Mouse (Mus musculus) bone marrow, adult 2 months (tissue): ENCODE measurements at regions not wholly inside any gene's neighbourhood (a gene's known extent, or its start where the extent isn't known, plus 50 kb on each side); places are given as distances from the start of the nearest gene placed in this dataset.
"Not testable (repeated sequence)": the region's sequence is repeated elsewhere in the genome, so short reads cannot be mapped to it uniquely, and the experiment has no call there.

ENCODE experiments used
- H3K27ac ChIP-seq: fragments of 200-500 bp; 2 replicates; pipeline ENCODE4 v1.5.1; 2012; ENCODE audit warnings: low read depth, mild to moderate bottlenecking, control low read depth, inconsistent platforms, low read length; ENCODE audit not compliant: control insufficient read depth, poor library complexity, insufficient read depth
- H3K4me1 ChIP-seq: fragments of 200-500 bp; 2 replicates; pipeline ENCODE4 v1.6.1; 2011; ENCODE audit warnings: low read length; ENCODE audit not compliant: control insufficient read depth, insufficient read depth
- H3K4me3 ChIP-seq: fragments of 200-500 bp; replicated peaks from 2 replicates; pipeline ENCODE3; 2011; ENCODE audit warnings: mild to moderate bottlenecking, low read depth, low read length, control low read depth; ENCODE audit not compliant: control insufficient read depth
- CTCF ChIP-seq: fragments of 200-500 bp; IDR thresholded peaks from 2 replicates; pipeline ENCODE4 v1.5.1; 2011; ENCODE audit warnings: low read length, control low read depth; ENCODE audit not compliant: control insufficient read depth, insufficient read depth
- POLR2A ChIP-seq: fragments of 200-500 bp; IDR thresholded peaks from 2 replicates; pipeline ENCODE4 v1.6.1; 2011; ENCODE audit warnings: low read depth, mild to moderate bottlenecking, control low read depth, low read length, borderline replicate concordance; ENCODE audit not compliant: control insufficient read depth
- WGBS: fragments of 180-500 bp; shearing (Covaris S2); methylation state at CpG from one replicate; pipeline ENCODE4 v1.1.7; 2018; 5-methylcytosine and 5-hydroxymethylcytosine counted together

- Histone ChIP-seq H3K4me3 (no peak overlapping the region), H3K27ac (no peak overlapping the region), H3K4me1 (no peaks in the 10 kb centered on the region)
- WGBS: 78% methylated on average over 7 of the region's 7 CpGs
- TF ChIP-seq POLR2A (no peak), CTCF (no peak)
Measured at GRCm38 (mm10) chr2:117455740-117456455, 113.1 kb upstream of the Rasgrp1 start.

- no peak overlapping the region for H3K4me3 ChIP-seq
- TF ChIP-seq CTCF (no peak), POLR2A (no peak)
- H3K27ac ChIP-seq: no peak overlapping the region
- WGBS: 87% methylated on average over 13 of the region's 13 CpGs
- H3K4me1 ChIP-seq: no peaks in the 10 kb centered on the region
Measured at GRCm38 (mm10) chr2:117456456-117457020, 113.7 kb upstream of the Rasgrp1 start.

GRCm38 (mm10) chr2:117461541-117462290 is 118.9 kb upstream of the Rasgrp1 start:
- Histone ChIP-seq H3K4me3 (no peak overlapping the region), H3K4me1 (no peaks in the 10 kb centered on the region), H3K27ac (no peak overlapping the region)
- WGBS: 24% methylated on average over 4 of the region's 4 CpGs
- TF ChIP-seq POLR2A (no peak), CTCF (no peak)

- no peak overlapping the region for H3K4me3 ChIP-seq
- TF ChIP-seq CTCF (no peak), POLR2A (no peak)
- no peak overlapping the region for H3K27ac ChIP-seq
- no peaks in the 10 kb centered on the region for H3K4me1 ChIP-seq
- WGBS: 72% methylated on average over 2 of the region's 2 CpGs
Measured at GRCm38 (mm10) chr2:117474885-117475542, 132.2 kb upstream of the Rasgrp1 start.

GRCm38 (mm10) chr2:117475561-117475960 is 132.8 kb upstream of the Rasgrp1 start:
- Histone ChIP-seq H3K4me3 (no peak overlapping the region), H3K4me1 (no peaks in the 10 kb centered on the region), H3K27ac (no peak overlapping the region)
- TF ChIP-seq CTCF (no peak; the same call in 1 of the 2 replicates), POLR2A (no peak)
- 48% methylated on average over 3 of the region's 3 CpGs for WGBS

- 82% methylated on average over 11 of the region's 11 CpGs for WGBS
- H3K27ac ChIP-seq, H3K4me1 ChIP-seq, H3K4me3 ChIP-seq: not testable (repeated sequence)
Measured at GRCm38 (mm10) chr2:117477503-117477902, 134.7 kb upstream of the Rasgrp1 start.

- not testable (repeated sequence) for H3K4me1 ChIP-seq, H3K4me3 ChIP-seq, H3K27ac ChIP-seq
- WGBS: 84% methylated on average over 16 of the region's 16 CpGs
Measured at GRCm38 (mm10) chr2:117479244-117480009, 136.6 kb upstream of the Rasgrp1 start.

GRCm38 (mm10) chr2:117486447-117486846 is 143.6 kb upstream of the Rasgrp1 start:
- TF ChIP-seq POLR2A: no peak
- TF ChIP-seq CTCF: no peak
- WGBS: 80% methylated on average over 2 of the region's 2 CpGs

More at GRCm38 (mm10) chr2:117486447-117486846, 143.6 kb upstream of the Rasgrp1 start:
- H3K4me1 ChIP-seq: no peaks in the 10 kb centered on the region
- H3K4me3 ChIP-seq: no peak overlapping the region
- no peak overlapping the region for H3K27ac ChIP-seq
